Mouse (Mus musculus) ES-Bruce4 (cell line): Measurements from ENCODE around the gene Trim15.

ENCODE experiments used
- CTCF ChIP-seq: IDR thresholded peaks from one replicate; pipeline ENCODE4 v1.8.1; 2011; ENCODE audit warnings: low read depth, low read length
- EP300 ChIP-seq: IDR thresholded peaks from 2 replicates; pipeline ENCODE4 v1.6.1; 2011; ENCODE audit warnings: low read depth, low read length; ENCODE audit not compliant: insufficient read depth

GRCm38 (mm10) chr17:36855484-36855883, 11.5 kb downstream of the Trim15 start:
- TF ChIP-seq EP300: no peak
- TF ChIP-seq CTCF: no peak
